Mouse (Mus musculus) stomach, embryonic 16.5 days (tissue): Measurements from ENCODE around the gene Hmga2. TPM values are rescaled to one million over a fixed set of nuclear protein-coding genes. Genes with fewer than 3 reads are reported as not detected.

Experiments
- ATAC-seq: fragments of 200-750 bp; cut with Nextera tagmentation; 2 replicates; pipeline ENCODE4 v1.8.0; 2017; ENCODE audit warnings: moderate number of reproducible peaks, moderate TSS enrichment; ENCODE audit not compliant: insufficient read depth, low FRiP score
- H3K27ac ChIP-seq: fragments of 300-500 bp; sonication (generic); 2 replicates; pipeline ENCODE4 v1.5.1; 2014; ENCODE audit warnings: low read length
- H3K27me3 ChIP-seq: fragments of 300-500 bp; sonication (generic); 2 replicates; pipeline ENCODE4 v1.6.1; 2014; ENCODE audit warnings: low read length, control low read depth, mixed read lengths; ENCODE audit not compliant: control insufficient read depth, insufficient read depth
- H3K36me3 ChIP-seq: fragments of 300-500 bp; sonication (generic); 2 replicates; pipeline ENCODE4 v1.6.1; 2014; ENCODE audit warnings: low read length; ENCODE audit not compliant: control insufficient read depth, insufficient read depth
- H3K4me1 ChIP-seq: fragments of 300-500 bp; sonication (generic); 2 replicates; pipeline ENCODE4 v1.6.1; 2014; ENCODE audit warnings: low read length, control low read depth, mixed read lengths; ENCODE audit not compliant: control insufficient read depth, insufficient read depth
- H3K4me2 ChIP-seq: fragments of 300-500 bp; sonication (generic); 2 replicates; pipeline ENCODE4 v1.6.1; 2014; ENCODE audit warnings: low read depth, low read length, mixed read lengths
- H3K4me3 ChIP-seq: fragments of 300-500 bp; sonication (generic); replicated peaks from 2 replicates; pipeline ENCODE4 v1.5.1; 2014; ENCODE audit warnings: mild to moderate bottlenecking, low read length
- H3K9ac ChIP-seq: fragments of 300-500 bp; sonication (generic); 2 replicates; pipeline ENCODE4 v1.6.1; 2014; ENCODE audit warnings: low read length
- H3K9me3 ChIP-seq: fragments of 300-500 bp; sonication (generic); replicated peaks from 2 replicates; pipeline ENCODE4 v1.6.1; 2016; ENCODE audit warnings: low read length, control low read depth; ENCODE audit not compliant: control insufficient read depth
- WGBS: fragments of 180-500 bp; shearing (Covaris S2); extraction: QIAGEN DNeasy Blood & Tissue Kit; methylation state at CpG from one replicate; pipeline ENCODE4 v1.1.7; 2014; 5-methylcytosine and 5-hydroxymethylcytosine counted together
- polyA plus RNA-seq: library from polyadenylated mRNA; unstranded; fragments of >200 nt; fragmentation: Nextera tagmentation; extraction: Ambion mirVana; gene quantifications from 2 replicates; pipeline ENCODE4 v1.2.1, GENCODE M21; 2015

Hmga2 gene
- polyA plus RNA-seq: 15.8 and 17.7 TPM in 2 replicates

GRCm38 (mm10) chr10:120475601-120476515, at the start of gene Hmga2:
Hmga2 (minus strand) TSS chr10:120476469.
- peak; percentile 68 for ATAC-seq
- Histone ChIP-seq H3K4me2 (peak within 1 kb of the TSS; percentile 98), H3K9me3 (no peaks in the 10 kb centered on the region), H3K36me3 (no peaks in the 10 kb centered on the region), H3K4me3 (peak within 1 kb of the TSS; percentile 89), H3K9ac (peak within 1 kb of the TSS; percentile 96), H3K27me3 (no peaks in the 10 kb centered on the region), H3K4me1 (peaks cover 13% of the 10 kb centered on the region), H3K27ac (peak within 1 kb of the TSS; percentile 96)
- WGBS: under 1% methylated on average over 99 of the region's 99 CpGs

GRCm38 (mm10) chr10:120522959-120523358, 46.7 kb upstream of the Hmga2 start:
- ATAC-seq: no peak
- Histone ChIP-seq H3K4me3 (no peak overlapping the region), H3K27ac (no peak overlapping the region), H3K4me2 (no peak overlapping the region), H3K27me3 (no peaks in the 10 kb centered on the region), H3K36me3 (no peaks in the 10 kb centered on the region), H3K9ac (no peak overlapping the region), H3K9me3 (no peaks in the 10 kb centered on the region), H3K4me1 (no peaks in the 10 kb centered on the region)
- WGBS: 82% methylated on average over 2 of the region's 2 CpGs

- Histone ChIP-seq H3K36me3 (no peaks in the 10 kb centered on the region), H3K9ac (no peak overlapping the region), H3K4me3 (no peak overlapping the region), H3K4me1 (no peaks in the 10 kb centered on the region), H3K27me3 (no peaks in the 10 kb centered on the region), H3K9me3 (no peaks in the 10 kb centered on the region), H3K4me2 (no peak overlapping the region), H3K27ac (no peak overlapping the region)
- WGBS: 82% methylated on average over 9 of the region's 9 CpGs
- no peak for ATAC-seq
Observed at GRCm38 (mm10) chr10:120521912-120522575, 45.8 kb upstream of the Hmga2 start.

- no peak for ATAC-seq
- Histone ChIP-seq H3K9me3 (no peaks in the 10 kb centered on the region), H3K27ac (no peak overlapping the region), H3K4me3 (no peak overlapping the region), H3K27me3 (no peaks in the 10 kb centered on the region), H3K4me2 (no peak overlapping the region), H3K4me1 (peaks cover 3% of the 10 kb centered on the region; the same call in 1 of the 2 replicates), H3K9ac (no peak overlapping the region), H3K36me3 (no peaks in the 10 kb centered on the region)
- 29% methylated on average over 8 of the region's 8 CpGs for WGBS
Observed at GRCm38 (mm10) chr10:120516311-120516710, 40.0 kb upstream of the Hmga2 start.

GRCm38 (mm10) chr10:120513721-120514120, 37.5 kb upstream of the Hmga2 start:
- peaks cover 3% of the 10 kb centered on the region; the same call in 1 of the 2 replicates for H3K4me1 ChIP-seq
- H3K27ac ChIP-seq: no peak overlapping the region
- no peak overlapping the region for H3K9ac ChIP-seq
- H3K4me3 ChIP-seq: no peak overlapping the region
- H3K9me3 ChIP-seq: no peaks in the 10 kb centered on the region
- 66% methylated on average over 9 of the region's 9 CpGs for WGBS
- ATAC-seq: no peak
- no peaks in the 10 kb centered on the region for H3K36me3 ChIP-seq
- H3K4me2 ChIP-seq: no peak overlapping the region
- no peaks in the 10 kb centered on the region for H3K27me3 ChIP-seq

- peaks cover 3% of the 10 kb centered on the region; the same call in 1 of the 2 replicates for H3K4me1 ChIP-seq
Observed at GRCm38 (mm10) chr10:120512946-120513345, 36.7 kb upstream of the Hmga2 start.

GRCm38 (mm10) chr10:120512121-120512520, 35.9 kb upstream of the Hmga2 start:
- Histone ChIP-seq H3K4me1 (peaks cover 3% of the 10 kb centered on the region; the same call in 1 of the 2 replicates), H3K4me3 (no peak overlapping the region), H3K27me3 (no peaks in the 10 kb centered on the region), H3K4me2 (no peak overlapping the region), H3K9ac (no peak overlapping the region), H3K36me3 (no peaks in the 10 kb centered on the region), H3K27ac (no peak overlapping the region), H3K9me3 (no peaks in the 10 kb centered on the region)
- 86% methylated on average over 8 of the region's 8 CpGs for WGBS
- no peak for ATAC-seq

More at GRCm38 (mm10) chr10:120512946-120513345, 36.7 kb upstream of the Hmga2 start:
- H3K4me3 ChIP-seq: no peak overlapping the region
- H3K4me2 ChIP-seq: no peak overlapping the region
- no peaks in the 10 kb centered on the region for H3K9me3 ChIP-seq
- ATAC-seq: no peak
- H3K27me3 ChIP-seq: no peaks in the 10 kb centered on the region
- 44% methylated on average over 4 of the region's 4 CpGs for WGBS
- H3K36me3 ChIP-seq: no peaks in the 10 kb centered on the region
- H3K27ac ChIP-seq: no peak overlapping the region
- H3K9ac ChIP-seq: no peak overlapping the region

- H3K36me3 ChIP-seq: no peaks in the 10 kb centered on the region
- no peak overlapping the region for H3K27ac ChIP-seq
- WGBS: 84% methylated on average over 5 of the region's 5 CpGs
- no peak overlapping the region for H3K4me3 ChIP-seq
- no peaks in the 10 kb centered on the region for H3K9me3 ChIP-seq
- no peaks in the 10 kb centered on the region for H3K27me3 ChIP-seq
- no peak overlapping the region for H3K9ac ChIP-seq
- ATAC-seq: no peak
- H3K4me1 ChIP-seq: no peaks in the 10 kb centered on the region
- no peak overlapping the region for H3K4me2 ChIP-seq
Observed at GRCm38 (mm10) chr10:120503959-120504358, 27.7 kb upstream of the Hmga2 start.

- Histone ChIP-seq H3K4me1 (no peaks in the 10 kb centered on the region), H3K27ac (no peak overlapping the region), H3K4me3 (no peak overlapping the region), H3K9ac (no peak overlapping the region), H3K27me3 (no peaks in the 10 kb centered on the region), H3K9me3 (no peaks in the 10 kb centered on the region), H3K36me3 (no peaks in the 10 kb centered on the region), H3K4me2 (no peak overlapping the region)
- no peak for ATAC-seq
- 76% methylated on average over 9 of the region's 9 CpGs for WGBS
Observed at GRCm38 (mm10) chr10:120500794-120501193, 24.5 kb upstream of the Hmga2 start.
